Mouse (Mus musculus) frontal cortex, adult 2 months (tissue): ENCODE data around the gene Olfr403. TPM values are rescaled to one million over a fixed set of nuclear protein-coding genes. Genes with fewer than 3 reads are reported as not detected.
"Not testable (repeated sequence)": the region's sequence is repeated elsewhere in the genome, so short reads cannot be mapped to it uniquely, and the experiment has no call there.

ENCODE experiments used
- DNase-seq, 2 experiments: peaks; one replicate each; pipeline ENCODE4 v3.0.0; 2022; ENCODE audit warnings: low spot score in 1 of 2; ENCODE audit errors: extremely low spot score in 1 of 2
- polyA plus RNA-seq: library from polyadenylated mRNA; depleted of rRNA; stranded (reverse); fragments of >200 nt; gene quantifications from 2 replicates; pipeline ENCODE4 v1.2.3, GENCODE M21; 2012; rRNA removed

Gene Olfr403
- polyA plus RNA-seq = not detected in 2 replicates

GRCm38 (mm10) chr11:74185949-74186348 is at the start of gene Olfr403:
Olfr403 (plus strand) TSS chr11:74186249.
- DNase-seq = no peak

GRCm38 (mm10) chr11:74140001-74140400 is 46.0 kb upstream of the Olfr403 start:
- not testable (repeated sequence) for DNase-seq

GRCm38 (mm10) chr11:74145866-74146265 is 40.2 kb upstream of the Olfr403 start:
- no peak for DNase-seq

GRCm38 (mm10) chr11:74153229-74153628 is 32.8 kb upstream of the Olfr403 start, which contains the start of gene Olfr402:
Olfr402 (plus strand) TSS chr11:74153529.
- DNase-seq = no peak

- no peak for DNase-seq
Observed at GRCm38 (mm10) chr11:74168771-74169170, 17.3 kb upstream of the Olfr403 start.

- DNase-seq = no peak
Observed at GRCm38 (mm10) chr11:74183168-74183567, 2.9 kb upstream of the Olfr403 start.

- DNase-seq = no peak
Observed at GRCm38 (mm10) chr11:74183745-74184144, 2.3 kb upstream of the Olfr403 start.

- DNase-seq = no peak
Observed at GRCm38 (mm10) chr11:74211279-74211678, 25.2 kb downstream of the Olfr403 start, which contains the start of gene Olfr43. Olfr43 (minus strand) TSS chr11:74211379.

- DNase-seq = no peak
Observed at GRCm38 (mm10) chr11:74241201-74241600, 55.2 kb downstream of the Olfr403 start.

Other genes with a start within 250 kb of the Olfr403 start
- gene Olfr23, start 249.6 kb upstream of the Olfr403 start, polyA plus RNA-seq = not detected in 2 replicates
- not detected in 2 replicates for gene Olfr397, start 225.4 kb upstream of the Olfr403 start, polyA plus RNA-seq
- not detected in 2 replicates for gene Olfr398, start 195.8 kb upstream of the Olfr403 start, polyA plus RNA-seq
- gene Olfr139, start 129.7 kb upstream of the Olfr403 start, polyA plus RNA-seq = not detected in 2 replicates
- gene Olfr399, start 129.6 kb upstream of the Olfr403 start, polyA plus RNA-seq = not detected in 2 replicates
- not detected in 2 replicates for gene Zfp616, start 116.3 kb upstream of the Olfr403 start, polyA plus RNA-seq
- gene Olfr401, start 72.5 kb upstream of the Olfr403 start, polyA plus RNA-seq = not detected in 2 replicates
- gene Olfr402, start 32.7 kb upstream of the Olfr403 start, polyA plus RNA-seq = not detected in 2 replicates
- not detected in 2 replicates for gene Olfr43, start 25.1 kb downstream of the Olfr403 start, polyA plus RNA-seq
- not detected in 2 replicates for gene Olfr406, start 73.6 kb downstream of the Olfr403 start, polyA plus RNA-seq
- not detected in 2 replicates for gene Olfr59, start 97.5 kb downstream of the Olfr403 start, polyA plus RNA-seq
- not detected in 2 replicates for gene Olfr410, start 151.8 kb downstream of the Olfr403 start, polyA plus RNA-seq
- gene Olfr411, start 166.4 kb downstream of the Olfr403 start, polyA plus RNA-seq = not detected in 2 replicates
- gene Olfr412, start 175.8 kb downstream of the Olfr403 start, polyA plus RNA-seq = not detected in 2 replicates